Mouse (Mus musculus) thymus, postnatal 36 days (tissue): ENCODE data around the gene Ndufc2.

Source experiments
- DNase-seq, 2 experiments: peaks; one replicate each; pipeline ENCODE4 v3.0.0; 2022; ENCODE audit warnings: mixed read lengths in 2 of 2

Gene Ndufc2

GRCm38 (mm10) chr7:97387561-97388147, 12.1 kb upstream of the Ndufc2 start:
- DNase-seq = peak; percentile 12 to 39

- DNase-seq = no peak
Measured at GRCm38 (mm10) chr7:97388541-97388940, 11.3 kb upstream of the Ndufc2 start.

- DNase-seq = no peak
Measured at GRCm38 (mm10) chr7:97391293-97392078, 8.3 kb upstream of the Ndufc2 start.

GRCm38 (mm10) chr7:97392079-97392445, 7.7 kb upstream of the Ndufc2 start:
- no peak for DNase-seq

GRCm38 (mm10) chr7:97394375-97394774, 5.4 kb upstream of the Ndufc2 start:
- no peak for DNase-seq

GRCm38 (mm10) chr7:97398943-97399342, 860 bp upstream of the Ndufc2 start:
- DNase-seq = no peak

GRCm38 (mm10) chr7:97407145-97407544, 7.3 kb downstream of the Ndufc2 start:
- DNase-seq = no peak

- no peak for DNase-seq
Measured at GRCm38 (mm10) chr7:97411106-97411505, 11.3 kb downstream of the Ndufc2 start.

GRCm38 (mm10) chr7:97411575-97411974, 11.8 kb downstream of the Ndufc2 start:
- no peak for DNase-seq

GRCm38 (mm10) chr7:97413981-97414380, 14.2 kb downstream of the Ndufc2 start:
- no peak for DNase-seq

GRCm38 (mm10) chr7:97414426-97414825, 14.6 kb downstream of the Ndufc2 start:
- DNase-seq = no peak

- no peak for DNase-seq
Measured at GRCm38 (mm10) chr7:97414915-97415687, 15.3 kb downstream of the Ndufc2 start.

GRCm38 (mm10) chr7:97416473-97416872, 16.7 kb downstream of the Ndufc2 start:
- DNase-seq = no peak

GRCm38 (mm10) chr7:97416906-97417777, 17.3 kb downstream of the Ndufc2 start, which contains the start of gene Thrsp:
TSS of gene Thrsp (minus strand) at chr7:97417730.
- no peak for DNase-seq

GRCm38 (mm10) chr7:97418717-97419116, 18.9 kb downstream of the Ndufc2 start:
- DNase-seq = no peak

- DNase-seq = no peak
Measured at GRCm38 (mm10) chr7:97419163-97419562, 19.4 kb downstream of the Ndufc2 start.

GRCm38 (mm10) chr7:97420406-97420805, 20.6 kb downstream of the Ndufc2 start:
- no peak for DNase-seq

GRCm38 (mm10) chr7:97420958-97421651, 21.3 kb downstream of the Ndufc2 start:
- DNase-seq = no peak

- no peak for DNase-seq
Measured at GRCm38 (mm10) chr7:97423754-97424153, 24.0 kb downstream of the Ndufc2 start.

- DNase-seq = peak; percentile 73 to 80
Measured at GRCm38 (mm10) chr7:97424621-97425245, 24.9 kb downstream of the Ndufc2 start.

- DNase-seq = no peak
Measured at GRCm38 (mm10) chr7:97426566-97426965, 26.8 kb downstream of the Ndufc2 start.

GRCm38 (mm10) chr7:97427296-97427695, 27.5 kb downstream of the Ndufc2 start:
- no peak for DNase-seq
